Mouse (Mus musculus) right cerebral cortex, adult 2 months (tissue): Measurements from ENCODE around the gene Entpd2.
"Not testable (repeated sequence)": the region's sequence is repeated elsewhere in the genome, so short reads cannot be mapped to it uniquely, and the experiment has no call there.

ENCODE experiments used
- DNase-seq, 2 experiments: peaks; one replicate each; pipeline ENCODE4 v3.0.0; 2021 to 2022; ENCODE audit warnings: low spot score in 2 of 2

Entpd2 gene

DNA sequence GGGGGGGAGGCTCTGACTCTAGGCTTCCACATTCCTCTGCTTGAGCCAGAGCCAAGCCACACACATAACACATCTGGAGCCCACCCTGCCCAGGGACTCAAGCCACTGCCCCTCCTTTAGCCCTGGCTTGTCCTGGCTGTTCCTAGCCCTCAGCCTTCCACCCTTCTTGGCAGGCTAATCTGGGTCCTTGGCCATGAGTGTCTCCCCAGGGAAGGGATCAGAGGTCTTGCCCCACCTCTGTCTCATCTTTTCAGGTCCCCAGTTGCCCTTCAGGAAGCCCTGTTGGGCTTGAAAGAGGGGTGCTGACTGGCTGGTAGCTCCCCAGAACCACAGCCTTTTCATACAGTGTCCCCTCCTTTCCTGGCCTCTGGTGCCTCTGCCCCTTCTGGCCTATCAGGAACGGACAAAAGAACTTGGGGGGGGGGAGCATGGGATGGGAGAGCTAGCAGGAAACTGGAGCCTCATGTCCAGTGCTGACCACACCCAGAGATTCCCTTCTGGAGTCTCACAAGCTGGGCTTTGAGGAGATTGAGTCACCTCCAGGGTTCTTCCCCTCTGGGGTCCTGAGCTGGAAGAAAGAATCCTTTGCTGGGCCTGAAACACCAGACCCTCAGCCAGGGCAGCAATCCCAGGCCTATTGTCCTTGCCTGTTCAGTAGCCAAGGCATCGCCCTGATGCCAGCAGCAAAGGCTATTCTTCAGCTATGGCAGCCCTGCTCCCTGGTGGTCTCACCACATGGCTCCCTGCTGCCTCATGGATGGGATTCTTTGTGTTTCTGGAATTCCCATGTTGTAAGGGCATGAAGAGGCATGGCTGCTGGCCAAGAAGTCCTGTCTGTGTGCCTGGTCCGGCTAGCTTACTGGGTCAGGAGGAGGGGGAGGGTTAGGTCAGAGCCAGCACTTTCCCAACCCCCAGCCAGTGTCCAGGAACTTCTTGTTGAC is 1.1 kb upstream of the Entpd2 start:
- DNase-seq, result peak in 1 of 2 experiments; percentile 49

DNA sequence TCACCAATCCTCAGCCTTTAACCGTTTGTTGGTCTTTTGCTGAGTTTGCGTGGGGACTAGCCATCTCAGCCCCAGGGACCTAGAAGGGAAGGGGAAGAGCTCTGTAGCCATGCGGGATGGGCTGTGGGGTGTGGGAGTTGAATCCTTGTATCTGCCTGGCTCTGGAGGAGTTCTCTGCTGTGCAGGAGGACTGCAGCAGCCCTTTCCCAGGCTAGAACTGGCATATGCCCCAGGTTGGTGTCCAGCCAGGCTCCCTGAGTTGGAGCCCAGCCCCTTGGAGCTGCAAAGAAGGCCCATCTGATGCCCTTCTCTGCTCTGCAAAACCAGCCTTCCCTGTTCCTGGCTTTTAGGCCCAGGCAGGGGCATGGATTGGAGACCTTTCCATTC is 916 bp downstream of the Entpd2 start:
- peak in 1 of 2 experiments; percentile 26 for DNase-seq

DNA sequence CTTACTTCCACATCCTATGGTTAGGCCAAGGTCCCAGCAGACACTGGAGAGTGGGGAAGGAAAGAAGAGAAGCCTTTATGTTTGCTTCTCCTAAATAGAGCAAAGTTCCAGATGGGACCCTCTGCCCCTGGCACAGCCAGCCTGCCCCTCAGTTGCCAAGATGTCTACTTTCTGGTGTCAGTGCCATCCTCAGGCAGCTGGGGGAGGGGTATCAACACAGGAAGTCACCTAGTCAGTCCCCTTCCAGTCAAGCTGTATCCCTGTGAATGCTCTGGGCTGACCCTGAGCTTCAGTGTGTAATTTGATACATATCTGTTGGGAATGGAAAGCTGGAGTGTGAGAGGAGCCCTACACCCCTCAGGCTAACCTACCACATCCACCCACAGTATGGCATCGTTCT is 1.3 kb downstream of the Entpd2 start:
- no peak for DNase-seq

DNA sequence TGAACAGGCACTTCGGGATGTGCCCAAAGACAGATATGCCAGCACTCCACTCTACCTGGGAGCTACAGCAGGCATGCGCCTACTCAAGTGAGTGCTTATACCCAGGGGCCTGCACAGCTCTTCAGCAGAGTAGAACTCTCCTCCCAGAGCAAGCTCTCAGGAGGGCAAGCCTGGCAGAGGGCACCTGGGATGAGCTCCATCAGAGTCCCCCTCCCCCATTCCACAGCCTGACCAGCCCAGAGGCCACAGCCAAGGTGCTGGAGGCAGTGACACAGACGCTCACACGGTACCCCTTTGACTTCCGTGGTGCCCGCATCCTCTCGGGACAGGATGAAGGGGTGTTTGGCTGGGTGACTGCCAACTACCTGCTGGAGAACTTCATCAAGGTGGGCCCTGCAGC is 2.4 kb downstream of the Entpd2 start:
- DNase-seq, result no peak

DNA sequence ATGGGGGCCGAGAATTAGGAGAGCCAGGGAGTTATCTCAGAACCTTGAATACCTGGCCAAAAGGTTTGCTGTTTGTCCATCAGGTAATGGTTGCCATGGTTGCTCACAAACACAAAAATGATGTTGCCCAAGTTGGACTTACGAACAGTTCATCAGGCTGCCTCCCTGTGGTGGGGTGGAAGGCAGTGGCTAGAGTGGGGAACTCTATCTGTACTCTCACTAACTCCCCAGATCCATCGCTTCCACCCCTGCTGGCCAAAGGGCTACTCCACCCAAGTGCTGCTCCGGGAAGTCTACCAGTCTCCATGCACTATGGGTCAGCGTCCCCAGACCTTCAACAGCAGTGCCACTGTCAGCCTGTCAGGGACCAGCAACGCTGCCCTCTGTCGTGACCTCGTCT is 3.4 kb downstream of the Entpd2 start, which contains the start of gene Npdc1:
TSS of gene Npdc1 (plus strand) at position 301 of the 400 bp plus-strand sequence.
- no peak for DNase-seq

DNA sequence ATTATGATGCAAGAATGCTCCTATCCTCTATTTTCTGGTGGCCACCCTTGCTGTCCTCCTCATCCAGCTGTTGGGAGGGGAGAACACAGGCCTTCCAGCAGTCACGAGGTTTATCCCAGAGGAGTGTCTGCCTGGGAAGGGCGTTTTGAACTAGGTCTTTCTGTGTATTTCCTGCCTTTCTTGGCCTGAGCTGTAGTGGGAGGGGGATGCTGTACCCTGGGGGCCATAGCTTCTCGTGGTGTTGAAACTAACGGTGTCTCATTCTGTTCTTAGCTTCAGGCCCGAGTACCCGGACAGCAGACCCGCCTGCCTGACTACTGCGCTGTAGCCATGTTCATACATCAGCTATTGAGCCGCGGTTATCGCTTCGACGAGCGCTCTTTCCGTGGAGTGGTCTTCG is 4.6 kb downstream of the Entpd2 start:
- DNase-seq, result no peak

DNA sequence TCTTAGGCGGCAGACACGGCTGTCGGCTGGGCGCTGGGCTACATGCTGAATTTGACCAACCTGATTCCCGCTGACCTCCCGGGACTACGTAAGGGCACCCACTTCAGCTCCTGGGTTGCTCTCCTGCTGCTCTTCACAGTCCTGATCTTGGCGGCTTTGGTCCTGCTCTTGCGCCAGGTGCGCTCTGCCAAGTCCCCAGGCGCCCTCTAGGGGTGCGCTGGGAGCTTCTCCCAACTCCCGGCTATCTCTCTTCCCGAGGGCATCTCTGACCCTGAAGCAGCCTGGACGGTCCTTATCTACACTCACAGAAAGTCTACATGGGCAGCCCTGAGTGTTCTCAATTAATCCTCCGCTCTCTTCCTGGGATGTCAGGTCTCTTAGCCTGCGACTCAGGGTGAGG is 5.1 kb downstream of the Entpd2 start:
- peak; percentile 61 to 67 for DNase-seq

DNA sequence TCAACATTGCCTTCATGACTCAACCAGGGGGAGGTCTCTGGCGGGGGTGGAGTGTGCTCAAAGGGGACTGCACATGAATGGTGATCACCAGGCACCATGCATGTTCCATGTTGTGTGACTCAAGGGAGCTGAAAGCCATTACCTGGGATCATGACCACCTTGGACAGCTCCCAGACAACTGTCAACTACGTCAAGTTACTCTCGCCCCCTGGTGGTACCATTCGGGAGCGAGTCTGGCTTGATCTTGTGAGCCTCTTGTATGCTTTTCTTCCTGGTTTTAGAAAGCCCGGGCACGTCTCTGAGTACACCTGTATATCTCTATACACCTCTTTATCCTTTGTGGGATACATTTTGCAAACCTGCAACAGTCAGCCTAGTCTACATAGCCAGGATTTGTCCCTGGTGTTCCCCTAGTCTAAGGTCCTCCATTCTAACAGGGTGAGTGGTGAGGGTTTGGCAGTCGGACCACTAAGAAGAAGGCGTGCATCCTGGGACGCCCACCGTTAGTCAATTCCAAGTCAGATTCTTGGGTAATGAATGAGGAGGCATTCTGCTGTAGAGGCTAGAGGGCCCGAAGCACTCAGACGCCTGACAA is 6.8 kb downstream of the Entpd2 start:
- peak; percentile 69 to 82 for DNase-seq

DNA sequence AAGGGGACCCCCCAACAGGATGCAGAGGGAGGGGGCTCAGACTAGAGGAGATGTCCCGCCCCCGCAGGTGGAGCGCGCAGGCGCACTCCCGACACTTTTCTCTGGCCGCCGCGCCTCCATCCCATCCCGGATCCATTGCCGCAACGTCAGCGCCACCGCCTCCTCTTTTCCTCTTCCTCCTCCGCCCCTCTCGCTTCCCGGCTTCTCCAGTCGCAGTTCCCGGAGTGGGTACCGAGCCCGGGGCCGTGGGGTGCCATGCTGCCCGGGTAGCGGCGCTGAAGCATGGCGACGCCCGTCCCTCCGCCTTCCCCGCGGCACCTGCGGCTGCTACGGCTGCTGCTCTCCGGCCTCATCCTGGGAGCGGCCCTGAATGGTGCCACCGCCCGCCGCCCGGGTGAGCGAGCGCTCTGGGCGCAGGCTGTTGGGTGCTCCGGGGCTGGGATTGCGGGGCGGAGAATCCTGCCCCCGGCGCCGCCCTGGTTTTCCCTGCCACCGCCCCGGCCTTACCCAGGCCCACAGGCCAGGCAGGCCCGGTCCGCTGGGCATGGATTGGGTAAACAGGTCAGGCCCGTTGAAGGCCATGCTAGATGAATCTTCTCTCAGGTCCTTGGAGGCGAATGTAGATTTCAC is 7.4 kb downstream of the Entpd2 start:
- DNase-seq, result peak; percentile 92 to 95

DNA sequence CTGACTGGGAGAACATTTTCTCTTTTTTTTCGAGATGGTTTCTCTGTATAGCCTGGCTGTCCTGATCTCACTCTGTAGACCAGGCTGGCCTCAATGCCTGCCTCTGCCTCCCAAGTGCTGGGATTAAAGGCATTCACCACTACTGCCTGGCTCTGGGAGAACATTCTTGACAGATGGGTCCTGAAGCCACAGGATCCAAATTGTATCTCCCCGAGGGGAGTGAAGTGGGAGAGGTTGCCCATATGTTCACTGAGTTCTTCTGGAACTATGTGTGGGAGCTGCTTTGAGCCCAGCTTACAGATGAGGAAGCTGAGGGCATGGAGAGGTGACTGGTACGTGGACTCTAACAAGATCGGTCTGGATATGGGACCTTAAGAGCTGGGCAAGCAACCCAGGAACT is 8.3 kb downstream of the Entpd2 start:
- DNase-seq, result no peak

DNA sequence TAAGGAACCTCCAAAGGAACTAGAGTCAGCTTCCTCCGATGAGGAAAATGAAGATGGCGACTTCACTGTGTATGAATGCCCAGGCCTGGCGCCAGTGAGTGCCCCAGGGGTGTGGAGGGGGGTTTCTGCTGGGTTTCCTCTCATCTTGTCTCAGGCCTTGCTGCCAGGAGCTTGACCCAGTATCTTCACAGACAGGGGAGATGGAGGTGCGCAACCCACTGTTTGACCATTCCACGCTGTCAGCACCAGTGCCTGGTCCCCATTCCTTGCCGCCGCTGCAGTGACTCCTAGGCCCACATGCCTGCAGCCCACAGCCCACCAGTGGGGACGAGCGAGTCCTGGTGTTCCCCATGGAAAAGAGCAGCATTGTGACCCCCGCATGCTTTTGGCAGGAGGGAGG is 13.2 kb downstream of the Entpd2 start:
- no peak for DNase-seq

DNA sequence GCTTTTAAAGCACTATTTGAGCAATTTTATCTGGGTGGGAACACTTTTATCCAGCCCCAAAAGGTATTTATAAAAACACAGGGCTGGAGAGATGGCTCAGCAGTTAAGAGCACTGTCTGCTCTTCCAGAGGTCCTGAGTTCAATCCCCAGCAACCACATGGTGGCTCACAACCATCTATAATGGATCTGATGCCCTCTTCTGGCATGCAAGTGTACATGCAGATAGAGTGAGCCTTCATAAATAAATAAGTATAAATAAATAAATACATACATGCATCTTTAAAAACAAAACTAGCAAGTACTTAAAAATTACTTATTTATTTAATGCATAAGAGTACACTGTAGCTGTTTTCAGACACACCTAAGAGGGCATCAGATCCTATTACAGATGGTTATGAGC is 17.8 kb downstream of the Entpd2 start:
- not testable (repeated sequence) for DNase-seq

DNA sequence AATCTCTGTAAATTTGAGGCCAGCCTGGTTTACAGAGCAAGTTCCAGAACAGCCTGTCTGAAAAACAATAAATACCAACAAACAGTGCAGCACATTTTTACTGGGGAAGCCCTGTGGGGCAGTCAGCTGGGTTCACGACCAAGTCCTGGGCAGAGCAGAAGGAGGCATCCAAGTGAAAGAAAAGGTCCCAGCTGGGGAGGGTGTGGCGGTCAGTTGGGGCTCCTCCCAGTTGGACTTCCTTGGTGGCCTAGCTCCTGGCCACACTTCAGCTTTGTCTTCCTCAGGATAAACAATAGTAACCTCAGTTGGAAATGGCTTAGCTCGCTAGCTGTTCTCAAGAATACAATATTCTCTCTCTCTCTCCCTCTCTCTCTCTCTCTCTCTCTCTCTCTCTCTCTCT is 21.8 kb downstream of the Entpd2 start:
- no peak for DNase-seq

DNA sequence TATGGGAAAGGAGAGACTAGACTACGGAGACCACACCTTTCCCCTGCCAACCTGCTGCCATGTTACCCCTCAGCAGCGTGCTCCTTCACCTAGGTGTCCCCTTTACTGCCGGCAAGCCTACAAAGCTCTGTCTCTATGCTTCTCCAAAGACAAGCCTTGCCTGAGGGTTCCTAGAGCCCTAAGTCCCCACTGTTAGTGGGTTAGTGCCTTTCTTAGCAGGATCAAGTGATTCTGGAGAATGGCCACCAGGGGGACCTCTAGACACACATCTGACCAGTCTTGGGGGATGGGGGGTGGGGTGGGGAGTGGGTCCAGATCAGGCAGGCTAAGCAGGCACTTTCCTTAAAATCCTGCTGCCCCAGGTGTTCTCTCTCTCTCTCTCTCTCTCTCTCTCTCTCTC is 26.2 kb downstream of the Entpd2 start:
- DNase-seq, result peak; percentile 25 to 50

DNA sequence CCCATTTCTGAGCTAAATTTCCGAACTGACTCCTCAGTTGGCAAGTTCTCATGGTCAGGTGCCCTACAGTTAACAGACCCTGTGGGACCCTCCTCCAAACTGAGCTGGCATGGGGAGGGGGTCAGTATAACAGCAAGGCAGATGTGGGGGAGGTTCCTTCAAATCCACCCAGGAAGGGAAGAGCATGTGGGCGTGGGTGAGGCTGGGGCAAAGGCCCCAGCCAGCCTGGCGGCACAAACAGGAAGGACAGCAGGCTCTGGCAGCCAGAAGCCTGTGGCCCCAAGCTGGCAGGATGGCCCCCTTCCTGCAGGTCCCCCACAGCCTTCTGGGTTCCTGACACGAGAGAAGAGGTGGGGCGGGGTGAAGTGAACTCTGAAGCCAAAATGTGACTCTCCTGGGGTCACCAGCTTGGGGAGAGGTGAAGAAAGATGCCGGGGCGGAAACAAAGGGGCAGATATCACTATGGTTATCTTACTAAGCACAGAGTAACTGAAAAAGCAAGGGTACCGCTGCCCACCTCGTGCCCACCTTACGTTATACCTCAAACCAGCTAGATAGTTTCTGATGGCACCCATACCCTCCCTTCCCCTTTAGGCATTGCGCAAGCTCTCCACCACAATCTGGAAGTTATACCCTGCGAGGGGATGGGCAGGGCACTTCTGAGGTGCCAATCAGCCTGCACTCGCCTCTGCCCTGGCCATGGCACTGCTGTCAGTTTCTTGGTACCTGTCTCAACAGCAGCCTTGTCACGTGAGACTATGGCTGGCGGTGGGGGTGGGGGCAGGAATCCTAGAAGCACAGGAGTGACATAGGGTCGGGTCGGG is 27.1 kb downstream of the Entpd2 start, which contains the start of gene Fut7:
TSS of gene Fut7 (plus strand) at position 681 of the 824 bp plus-strand sequence.
- DNase-seq, result no peak

DNA sequence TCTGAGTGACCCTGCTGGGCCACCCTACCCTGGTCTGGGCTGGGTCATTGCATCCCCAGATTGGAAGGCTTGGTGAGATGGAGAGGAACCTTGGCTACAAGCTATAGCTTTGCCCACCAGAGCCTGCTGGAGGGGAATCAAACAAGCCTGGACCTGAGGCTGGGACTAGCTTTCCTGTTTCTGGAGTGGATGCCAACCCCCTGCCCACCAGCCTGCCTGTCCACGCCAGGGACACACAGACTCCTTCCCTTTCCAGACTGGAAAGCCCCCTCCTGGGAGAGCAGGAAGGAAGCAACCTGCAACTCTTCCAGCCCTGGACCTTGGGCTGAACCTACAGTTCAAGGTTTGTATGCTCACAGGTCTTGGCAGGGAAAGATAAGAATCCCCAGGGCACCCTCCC is 28.0 kb downstream of the Entpd2 start:
- no peak for DNase-seq

DNA sequence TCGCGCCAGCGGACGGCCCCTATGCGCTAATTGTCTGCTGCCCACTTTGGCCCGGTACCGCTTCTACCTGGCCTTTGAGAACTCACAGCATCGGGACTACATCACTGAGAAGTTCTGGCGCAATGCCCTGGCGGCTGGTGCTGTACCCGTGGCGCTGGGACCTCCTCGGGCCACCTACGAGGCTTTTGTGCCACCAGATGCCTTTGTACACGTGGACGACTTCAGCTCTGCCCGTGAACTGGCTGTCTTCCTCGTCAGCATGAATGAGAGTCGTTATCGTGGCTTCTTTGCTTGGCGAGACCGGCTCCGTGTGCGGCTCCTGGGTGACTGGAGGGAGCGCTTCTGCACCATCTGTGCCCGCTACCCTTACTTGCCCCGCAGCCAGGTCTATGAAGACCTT is 29.8 kb downstream of the Entpd2 start:
- no peak for DNase-seq

DNA sequence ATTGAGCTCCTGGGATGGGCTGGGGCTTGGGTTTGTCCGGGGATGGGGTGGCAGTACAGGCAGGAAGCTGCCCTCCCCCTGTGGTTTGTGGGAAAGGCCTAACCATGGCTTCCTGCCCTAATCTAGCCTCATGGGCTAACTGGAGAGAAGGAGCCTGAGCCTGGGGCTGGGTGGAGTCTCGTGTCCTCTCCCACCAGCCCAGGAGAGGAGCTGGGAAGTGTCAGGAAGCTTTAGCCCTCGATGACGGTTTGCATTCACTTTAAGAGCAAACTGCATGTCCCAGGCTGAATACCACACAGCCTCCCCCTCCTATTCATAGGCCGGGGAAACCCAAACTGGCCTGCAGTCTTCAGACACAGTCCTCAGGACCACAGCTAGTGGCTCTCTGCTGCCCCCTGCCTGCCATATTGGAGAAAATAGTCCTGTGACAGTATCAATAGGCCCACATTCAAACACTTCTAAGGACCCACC is 31.1 kb downstream of the Entpd2 start:
- DNase-seq, result peak; percentile 66 to 69

DNA sequence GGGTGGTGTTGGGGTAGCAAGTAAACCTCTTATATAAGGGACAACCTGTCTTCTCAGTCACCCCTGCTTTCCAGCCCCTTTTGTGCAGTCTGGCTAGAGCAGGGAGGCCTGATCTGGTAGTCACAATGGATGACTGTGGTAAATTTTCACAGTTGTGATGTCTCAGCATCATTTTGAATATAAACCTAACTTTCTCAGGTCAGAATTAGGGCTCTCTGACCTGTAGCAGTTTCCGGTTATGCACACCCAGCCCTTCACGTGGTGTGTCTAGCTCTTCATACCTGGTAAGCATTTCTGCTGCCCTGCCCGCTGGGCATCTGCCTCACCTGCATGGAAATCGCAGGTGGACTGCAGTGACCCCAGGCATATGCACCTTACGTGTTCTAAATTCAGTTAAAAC is 31.6 kb downstream of the Entpd2 start:
- no peak for DNase-seq

DNA sequence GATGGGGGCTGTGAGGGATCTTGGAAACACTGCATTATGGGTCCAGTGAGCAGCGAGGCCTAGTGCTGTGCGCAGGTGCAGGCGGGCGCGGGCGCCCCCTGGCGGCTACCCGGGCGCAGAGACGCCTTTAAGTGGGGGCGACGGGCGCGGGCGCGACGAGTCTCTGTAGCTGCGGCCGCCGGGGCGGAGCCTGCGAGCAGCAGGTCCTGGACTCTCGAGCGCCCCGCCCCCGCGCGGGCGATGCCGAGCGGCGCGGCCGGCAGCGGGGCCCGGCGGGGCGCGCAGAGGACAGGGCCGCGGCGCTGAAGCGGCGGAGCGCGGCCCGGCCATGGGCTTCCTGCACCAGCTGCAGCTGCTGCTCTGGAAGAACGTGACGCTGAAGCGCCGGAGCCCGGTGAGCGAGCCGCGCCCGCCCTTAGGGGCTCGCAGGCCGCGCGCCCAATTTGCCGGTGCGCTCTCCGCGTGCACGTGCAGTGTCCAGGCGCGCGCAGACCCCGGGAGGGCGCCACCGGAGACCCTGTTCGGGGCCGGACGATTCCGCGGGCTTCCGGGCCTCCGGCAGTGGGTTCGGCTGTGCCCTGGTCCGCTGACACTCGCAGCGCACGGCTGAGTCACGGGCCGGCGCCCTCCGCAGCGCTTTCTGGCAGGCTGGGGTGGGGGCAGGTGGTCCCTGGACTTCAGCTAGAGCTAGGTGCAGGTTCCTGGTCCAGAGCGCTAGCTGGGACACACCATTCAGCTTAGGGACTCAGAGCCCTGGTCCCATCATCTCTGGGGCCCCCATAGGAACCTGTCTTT is 33.0 kb downstream of the Entpd2 start, which contains the start of gene Abca2:
TSS of gene Abca2 (plus strand) at position 262 of the 795 bp plus-strand sequence.
- DNase-seq, result peak; percentile 95 to 96
